Mouse (Mus musculus): Measurements from ENCODE around the gene Pex14.
"Not testable (repeated sequence)": the region's sequence is repeated elsewhere in the genome, so short reads cannot be mapped to it uniquely, and the experiment has no call there.

The Pex14 gene

DNA sequence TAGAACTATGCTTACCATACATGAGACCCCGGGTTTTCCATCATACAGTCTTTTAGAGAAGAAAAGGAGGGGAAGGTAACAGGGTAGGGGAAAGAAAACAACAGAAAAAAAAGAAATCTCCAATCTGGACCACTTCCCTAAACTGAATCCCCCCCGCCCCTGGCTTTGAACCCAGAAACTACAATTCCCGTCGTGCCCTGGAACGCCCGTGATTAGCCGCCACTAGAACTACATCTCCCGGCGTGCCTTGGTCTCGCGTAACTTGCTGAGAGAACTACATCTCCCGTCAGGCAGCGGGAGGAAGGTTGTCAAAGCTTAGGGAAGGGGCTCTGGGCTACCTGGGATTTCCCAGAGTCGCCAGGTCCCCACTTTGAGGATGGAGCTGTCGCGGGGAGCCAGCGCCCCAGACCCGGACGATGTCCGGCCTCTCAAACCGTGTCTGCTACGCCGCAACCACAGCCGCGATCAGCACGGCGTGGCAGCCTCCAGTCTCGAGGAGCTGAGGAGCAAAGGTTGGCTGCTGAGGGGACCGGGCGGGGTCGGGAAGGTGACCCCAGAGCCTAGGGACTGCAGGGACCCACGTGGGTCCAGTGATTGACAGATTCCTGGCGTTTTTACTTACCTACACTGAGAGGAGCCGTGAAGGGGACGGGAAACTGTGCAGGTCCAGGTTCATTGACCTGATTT is 4.3 kb upstream of the Pex14 start, which contains the start of gene Dffa:
TSS of gene Dffa (plus strand) at position 272 of the 687 bp plus-strand sequence.
- DNase-seq (ENCODE audit: low spot score) = peak; percentile 93

DNA sequence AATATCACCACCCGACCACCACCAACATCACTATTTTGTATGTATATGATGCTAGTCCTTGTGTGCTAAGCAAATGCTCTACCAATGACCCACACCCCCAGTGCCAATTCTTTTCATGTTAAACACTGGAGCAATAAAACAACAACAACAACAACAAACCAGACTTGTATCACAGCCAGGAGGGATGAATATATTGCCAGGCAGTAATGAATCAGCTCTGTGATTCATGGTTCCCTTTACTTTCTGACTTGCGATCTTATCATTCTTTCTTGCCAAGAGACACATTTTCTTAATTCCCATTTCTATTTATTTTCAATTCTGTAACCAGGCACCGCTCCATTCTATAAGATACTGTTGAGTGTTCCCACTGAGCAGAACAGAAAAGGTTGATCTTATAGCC is 1.8 kb upstream of the Pex14 start:
- DNase-seq (ENCODE audit: low spot score) = no peak

DNA sequence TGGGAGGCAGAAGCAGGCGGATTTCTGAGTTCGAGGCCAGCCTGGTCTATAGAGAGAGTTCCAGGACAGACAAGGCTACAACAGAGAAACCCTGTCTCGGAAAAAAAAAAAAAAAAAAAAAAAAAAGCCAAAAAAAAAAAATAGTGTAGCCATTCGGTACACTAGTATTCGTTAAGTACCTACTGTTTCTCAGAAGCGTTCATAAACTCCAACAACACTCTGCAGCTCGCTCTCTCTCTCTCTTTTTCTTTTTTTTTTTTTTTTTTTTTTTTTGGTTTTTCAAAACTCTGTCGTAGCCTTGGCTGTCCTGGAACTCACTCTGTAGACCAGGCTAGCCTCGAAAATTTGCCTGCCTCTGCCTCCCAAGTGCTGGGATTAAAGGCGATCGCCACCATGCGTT is 773 bp upstream of the Pex14 start:
- DNase-seq (ENCODE audit: low spot score) = not testable (repeated sequence)

DNA sequence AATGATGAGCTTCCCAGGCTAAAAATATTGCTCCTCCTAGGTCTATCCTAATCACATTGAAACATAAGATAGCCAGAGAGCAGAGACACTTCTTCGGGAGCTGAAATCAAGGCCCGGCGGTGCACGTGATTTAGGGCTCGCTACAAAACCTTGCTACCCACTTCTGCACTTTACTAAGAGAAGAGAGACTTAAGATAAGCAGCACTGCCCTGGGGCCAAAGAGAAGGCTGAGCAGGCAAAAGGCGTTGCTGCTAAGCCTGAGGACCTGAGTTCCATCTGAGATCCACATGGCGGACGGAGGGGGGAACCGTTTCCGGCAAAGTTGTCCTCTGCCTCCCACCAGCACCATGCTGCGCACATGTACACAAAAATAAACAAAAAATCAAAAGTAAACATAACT is 1.1 kb downstream of the Pex14 start:
- DNase-seq (ENCODE audit: low spot score) = no peak

DNA sequence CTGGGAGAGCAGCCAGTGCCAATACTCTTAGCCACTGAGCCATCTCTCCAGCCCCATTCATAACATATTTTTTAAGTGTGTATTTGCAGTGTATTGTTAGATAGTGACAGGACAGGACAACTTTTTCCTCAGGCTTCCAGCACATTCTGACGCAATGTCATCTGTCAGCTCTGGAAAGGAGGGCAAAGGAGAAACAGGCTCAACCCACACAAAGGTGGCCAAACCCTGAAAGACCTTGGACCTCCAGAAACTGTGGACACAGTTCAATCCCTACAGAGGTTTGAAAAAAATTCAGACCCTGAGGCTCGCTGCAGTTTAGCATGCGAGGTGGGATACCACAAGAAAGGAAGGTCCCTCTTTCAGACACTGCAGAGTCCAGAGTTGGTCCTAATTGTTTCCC is 1.7 kb downstream of the Pex14 start:
- DNase-seq (ENCODE audit: low spot score) = no peak

DNA sequence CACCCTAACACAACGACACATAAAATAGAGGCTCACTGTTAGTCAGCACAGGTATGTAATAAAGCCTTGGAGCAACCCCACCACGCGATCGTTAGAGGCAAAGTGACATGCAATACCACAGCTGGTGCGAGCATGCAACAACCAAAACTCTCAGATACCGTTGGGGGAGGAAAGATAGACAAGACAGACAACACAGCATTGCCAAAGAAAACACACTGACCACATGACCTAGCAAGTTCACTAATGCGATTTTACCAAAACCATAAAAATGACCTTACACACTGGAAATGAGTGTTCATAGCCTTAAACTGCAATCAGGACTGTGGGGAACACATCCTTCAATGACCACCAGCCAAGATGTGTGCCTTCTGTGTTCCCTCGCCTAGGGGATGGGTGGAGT is 8.3 kb downstream of the Pex14 start:
- DNase-seq (ENCODE audit: low spot score) = no peak

DNA sequence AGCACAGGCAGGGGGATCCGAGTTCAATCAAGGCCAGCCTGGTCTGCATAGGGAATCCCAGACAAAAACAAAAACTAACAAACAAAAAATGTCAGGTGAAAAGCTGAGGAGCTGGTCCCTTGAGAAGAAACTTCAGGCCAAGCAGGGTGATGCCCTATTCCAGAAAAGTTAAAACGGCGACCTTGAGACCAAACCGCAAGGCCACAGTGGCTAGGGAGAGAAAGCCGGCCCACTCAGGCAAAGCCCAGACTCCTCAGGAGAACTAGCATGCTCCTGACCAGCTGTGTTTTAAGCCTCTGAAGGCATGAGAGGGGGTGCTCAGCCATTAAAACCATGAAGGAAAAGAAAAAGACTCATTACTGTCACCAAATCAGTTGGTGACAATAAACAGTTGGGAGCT is 14.3 kb downstream of the Pex14 start:
- DNase-seq (ENCODE audit: low spot score) = no peak

DNA sequence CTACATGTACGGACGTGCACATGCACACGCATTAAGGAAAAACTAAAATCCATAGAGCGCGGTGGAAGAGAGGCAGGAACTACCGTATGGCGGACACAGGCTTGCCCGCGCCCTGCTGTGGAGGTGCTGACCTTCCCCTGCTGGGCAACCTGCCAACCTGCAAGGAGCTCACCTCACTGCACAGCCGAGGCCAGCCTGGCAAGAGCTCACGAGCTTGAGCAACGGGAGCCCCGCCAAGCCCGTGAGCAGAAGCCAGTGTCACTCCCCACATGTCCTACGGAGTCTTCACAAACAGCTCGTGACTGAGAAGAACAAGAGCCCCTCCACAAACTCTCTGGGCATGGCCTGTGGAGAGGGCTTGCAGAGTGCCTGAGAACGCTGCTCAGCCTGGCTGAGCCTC is 18.1 kb downstream of the Pex14 start:
- DNase-seq (ENCODE audit: low spot score) = no peak

DNA sequence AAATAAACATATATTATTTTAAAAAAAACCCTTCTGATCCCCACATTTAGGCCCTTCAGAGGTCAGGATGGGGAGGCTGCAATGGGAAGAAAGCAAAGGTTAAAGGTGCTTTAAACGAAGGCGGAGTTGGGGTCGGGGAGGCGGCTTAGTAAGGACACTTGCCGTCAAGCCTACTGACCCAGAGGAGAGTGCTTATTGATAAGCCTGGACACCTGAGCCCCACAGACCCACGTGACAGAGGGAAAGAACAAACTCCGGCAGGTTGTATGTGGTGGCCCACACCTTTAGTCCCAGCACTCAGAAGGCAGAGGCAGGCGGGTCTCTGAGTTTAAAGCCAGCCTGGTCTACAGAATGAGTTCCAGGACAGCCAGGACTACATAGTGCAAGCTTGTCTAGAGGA is 19.6 kb downstream of the Pex14 start:
- DNase-seq (ENCODE audit: low spot score) = no peak

DNA sequence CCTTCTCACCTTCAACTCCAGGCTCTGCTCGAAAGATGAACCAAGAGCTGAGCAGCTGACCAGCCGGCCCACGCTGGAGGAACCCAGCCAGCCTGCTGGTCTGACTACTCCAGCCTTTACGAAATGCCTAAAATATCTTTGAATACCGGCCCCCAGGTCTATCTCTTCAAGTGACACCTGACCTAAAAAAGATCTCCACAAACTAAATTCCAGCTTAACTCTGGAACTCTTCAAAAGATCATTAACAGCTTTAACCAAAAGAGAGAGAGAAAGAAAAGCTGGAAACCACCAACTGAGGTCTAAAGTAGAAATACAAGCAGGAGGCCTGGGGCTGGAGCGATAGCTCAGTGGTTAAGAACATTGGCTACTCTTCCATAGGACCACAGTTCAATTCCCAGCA is 20.0 kb downstream of the Pex14 start:
- DNase-seq (ENCODE audit: low spot score) = no peak

DNA sequence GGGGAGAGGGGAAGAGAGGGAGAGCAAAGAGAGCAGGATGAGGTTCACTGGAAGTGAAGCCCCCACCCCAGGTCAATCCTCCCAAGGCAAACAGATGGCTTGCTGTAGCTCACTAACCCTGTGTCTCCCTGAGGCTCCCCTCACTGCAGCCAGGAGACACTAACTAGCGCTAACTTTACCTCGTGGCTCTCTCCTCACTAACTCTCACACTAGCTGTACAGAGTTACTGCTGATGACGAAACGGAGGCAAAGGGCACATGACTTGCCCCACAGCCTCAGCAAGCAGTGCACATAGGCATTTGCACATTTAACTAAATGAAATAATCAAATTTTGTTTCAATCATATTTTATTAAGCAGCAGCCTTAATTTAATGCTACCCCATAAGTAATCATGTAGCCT is 21.4 kb downstream of the Pex14 start:
- no peak for DNase-seq (ENCODE audit: low spot score)

DNA sequence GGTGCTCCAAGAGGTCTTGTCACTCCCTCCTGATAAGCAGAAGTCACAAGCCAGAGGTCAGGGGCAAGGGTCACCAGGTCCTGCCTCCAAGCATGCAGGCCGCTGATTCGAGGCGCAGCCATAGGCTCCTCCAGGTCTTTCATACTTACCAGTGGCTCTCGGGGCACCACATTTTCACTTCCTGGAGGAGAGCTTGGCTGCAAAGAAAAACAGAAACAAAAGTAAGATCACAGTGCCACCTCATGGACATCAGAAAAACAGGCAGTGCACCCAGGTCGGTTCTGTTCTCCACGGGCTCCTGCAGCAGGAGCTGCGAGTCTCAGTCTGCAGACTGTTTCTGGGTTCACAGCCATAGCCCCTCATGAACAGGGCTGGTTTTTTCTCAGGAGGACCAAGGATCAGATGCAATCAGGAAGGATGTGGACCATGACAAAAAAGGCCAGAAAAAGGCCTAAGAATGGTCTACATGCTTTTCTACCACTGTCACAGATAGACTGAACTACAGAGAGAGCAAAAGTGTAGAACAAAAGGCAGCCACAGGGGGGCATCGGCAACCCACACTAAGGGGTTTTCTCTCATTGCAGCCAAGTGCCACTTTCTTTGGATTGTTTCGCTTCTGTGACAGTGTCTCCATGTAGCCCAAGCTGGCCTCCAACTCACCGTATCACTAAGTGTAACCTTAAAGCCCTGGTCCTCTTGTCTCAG is 23.7 kb downstream of the Pex14 start:
- DNase-seq (ENCODE audit: low spot score) = peak; percentile 82

DNA sequence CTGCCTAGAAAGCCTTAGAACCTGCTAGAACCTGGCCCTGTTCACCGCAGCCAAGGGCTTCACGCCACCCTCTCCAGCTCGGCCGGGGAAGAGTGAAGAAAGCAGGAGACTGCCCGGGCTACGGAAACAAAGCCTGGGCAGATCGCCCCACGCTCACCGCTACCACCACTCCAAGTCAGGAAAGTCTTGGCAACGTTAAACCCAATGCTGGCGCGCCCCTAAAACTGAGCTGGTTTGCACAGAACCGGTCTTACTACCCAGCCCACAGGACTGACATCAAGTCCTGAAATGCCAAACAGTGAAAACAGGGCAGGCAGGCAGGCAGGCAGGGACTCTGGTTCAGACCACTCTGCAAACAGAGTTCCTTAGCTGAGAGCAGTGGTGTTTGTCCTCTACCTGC is 24.6 kb downstream of the Pex14 start:
- DNase-seq (ENCODE audit: low spot score) = no peak

DNA sequence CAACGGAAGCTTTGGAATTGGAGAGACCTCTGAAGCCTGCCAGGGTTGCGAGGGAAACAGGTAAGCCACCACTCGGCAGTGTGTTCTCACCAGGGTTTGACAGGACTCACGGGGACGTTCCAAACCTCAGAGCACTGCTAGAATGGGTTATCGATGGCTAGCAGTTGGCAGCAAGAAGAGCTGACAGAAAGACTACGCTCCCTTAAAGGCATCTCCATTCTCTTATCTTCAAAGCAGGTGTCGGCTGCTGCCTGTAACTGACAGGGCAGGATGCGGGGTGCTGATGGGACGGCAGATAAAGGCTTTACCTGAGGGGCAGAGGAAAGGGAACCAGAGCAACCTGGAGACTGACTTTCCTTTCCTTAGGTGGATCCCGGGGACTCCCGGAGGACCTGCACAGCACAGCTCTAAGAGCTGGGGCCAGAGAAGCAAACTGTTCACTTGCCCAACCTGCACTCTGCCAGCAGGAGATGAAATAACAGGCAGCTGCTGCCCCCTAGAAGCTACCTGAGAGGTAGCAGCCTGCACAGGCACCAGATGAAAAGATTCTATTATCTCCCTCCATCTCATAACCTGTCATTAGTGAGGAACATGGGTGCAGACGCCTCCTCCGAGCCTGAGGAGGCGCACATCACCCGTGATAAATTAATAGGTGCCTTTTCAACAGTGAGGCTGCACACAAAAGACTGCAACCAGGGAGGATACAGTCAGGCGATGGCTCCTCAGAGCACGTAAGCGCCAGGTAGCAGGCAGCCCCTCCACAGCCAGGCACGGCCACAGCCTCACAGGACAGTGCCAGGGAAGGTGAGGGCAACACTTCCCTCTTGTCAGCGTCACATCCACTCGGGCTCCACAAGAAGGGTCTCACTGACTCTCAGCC is 32.8 kb downstream of the Pex14 start:
- DNase-seq (ENCODE audit: low spot score) = no peak

DNA sequence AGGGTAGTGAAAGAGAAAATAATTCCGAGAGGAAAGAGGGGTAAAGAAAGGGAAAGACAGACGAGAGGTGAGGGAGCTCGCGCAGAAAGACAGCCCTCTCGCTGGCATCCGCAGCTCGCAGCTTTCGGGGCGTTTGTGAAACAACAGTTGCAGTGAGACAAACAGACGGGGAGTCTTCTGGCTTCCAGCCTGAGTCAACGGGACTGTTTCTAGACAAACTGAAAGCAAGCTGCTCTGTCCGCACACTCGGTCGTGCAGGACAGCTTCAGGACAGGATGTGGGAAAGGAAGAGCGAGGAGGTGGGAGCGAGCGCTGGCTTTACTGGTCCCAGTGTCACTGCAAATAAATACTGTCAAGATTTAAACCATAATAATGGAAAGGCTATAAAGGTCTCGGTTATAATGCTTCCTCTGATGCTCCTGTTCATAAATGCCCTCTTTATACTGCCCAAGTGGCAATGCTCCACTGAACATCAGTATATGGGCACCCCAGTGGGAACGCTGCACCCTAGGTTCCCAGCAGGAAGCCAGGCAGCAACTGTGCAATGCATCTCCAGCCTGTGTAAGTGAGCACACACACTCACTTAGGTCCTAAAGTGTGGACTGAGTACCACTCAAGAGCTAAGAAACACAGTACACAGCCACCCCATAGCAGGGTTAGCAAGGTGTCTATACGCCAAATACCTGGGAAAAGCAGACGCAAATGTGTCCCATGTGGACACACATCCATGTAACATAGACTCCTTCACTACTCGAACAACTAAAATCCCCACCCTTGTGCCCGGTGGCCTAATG is 35.4 kb downstream of the Pex14 start:
- no peak for DNase-seq (ENCODE audit: low spot score)

DNA sequence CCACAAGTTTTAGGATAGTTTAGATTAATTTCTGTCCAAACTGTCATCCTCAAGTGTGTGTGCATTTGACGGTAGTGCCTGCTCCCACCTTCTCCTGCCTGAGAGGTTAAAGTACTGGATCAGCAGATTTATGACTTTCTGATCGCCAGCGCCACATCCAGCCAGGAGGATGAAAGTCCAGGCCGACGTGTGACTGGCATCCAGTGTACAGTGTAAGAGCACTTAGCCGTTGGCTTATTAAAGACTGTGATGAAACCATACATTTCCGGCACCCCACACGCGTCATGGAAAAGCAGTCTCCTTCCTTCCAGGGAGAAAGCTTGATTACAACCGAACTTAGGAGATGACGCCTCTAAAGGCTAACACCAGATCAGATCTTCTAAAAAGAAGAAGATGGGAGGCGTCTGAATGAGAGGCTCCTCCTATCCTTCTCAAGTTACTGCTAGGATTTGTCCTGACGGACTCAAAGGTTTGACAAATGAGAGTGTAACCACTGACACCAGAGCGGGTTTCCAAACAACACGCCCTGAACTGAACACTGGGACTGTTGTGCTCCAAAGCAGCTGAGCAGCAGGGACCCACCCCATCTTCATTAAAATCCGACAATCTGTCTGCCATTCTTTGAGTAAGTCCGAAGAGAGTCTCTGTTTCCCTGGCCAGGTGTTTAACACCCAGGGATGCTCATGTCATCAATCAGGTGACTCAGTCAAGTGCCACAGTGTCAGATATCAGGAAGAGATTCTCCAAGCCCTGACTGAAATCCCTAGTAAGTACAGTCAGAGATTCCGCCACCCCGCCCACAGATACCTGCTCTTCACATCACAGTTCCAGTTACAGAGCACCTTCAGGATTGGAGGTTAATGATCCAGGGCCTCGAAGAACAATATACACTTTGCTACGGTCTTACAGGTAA is 37.0 kb downstream of the Pex14 start:
- no peak for DNase-seq (ENCODE audit: low spot score)

DNA sequence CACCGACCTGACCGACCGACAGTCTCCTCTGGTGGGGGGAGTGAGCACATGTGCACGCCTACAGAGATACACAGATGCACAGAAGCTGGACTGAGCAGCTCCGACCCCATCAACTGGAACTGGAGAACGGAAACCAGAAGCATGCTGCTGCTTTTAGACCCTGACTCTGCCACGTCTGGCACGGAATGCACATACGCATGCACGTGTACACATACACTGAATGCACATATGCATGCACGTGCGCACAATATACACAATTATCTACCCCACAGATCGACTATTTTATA is 38.3 kb downstream of the Pex14 start:
- DNase-seq (ENCODE audit: low spot score) = no peak

DNA sequence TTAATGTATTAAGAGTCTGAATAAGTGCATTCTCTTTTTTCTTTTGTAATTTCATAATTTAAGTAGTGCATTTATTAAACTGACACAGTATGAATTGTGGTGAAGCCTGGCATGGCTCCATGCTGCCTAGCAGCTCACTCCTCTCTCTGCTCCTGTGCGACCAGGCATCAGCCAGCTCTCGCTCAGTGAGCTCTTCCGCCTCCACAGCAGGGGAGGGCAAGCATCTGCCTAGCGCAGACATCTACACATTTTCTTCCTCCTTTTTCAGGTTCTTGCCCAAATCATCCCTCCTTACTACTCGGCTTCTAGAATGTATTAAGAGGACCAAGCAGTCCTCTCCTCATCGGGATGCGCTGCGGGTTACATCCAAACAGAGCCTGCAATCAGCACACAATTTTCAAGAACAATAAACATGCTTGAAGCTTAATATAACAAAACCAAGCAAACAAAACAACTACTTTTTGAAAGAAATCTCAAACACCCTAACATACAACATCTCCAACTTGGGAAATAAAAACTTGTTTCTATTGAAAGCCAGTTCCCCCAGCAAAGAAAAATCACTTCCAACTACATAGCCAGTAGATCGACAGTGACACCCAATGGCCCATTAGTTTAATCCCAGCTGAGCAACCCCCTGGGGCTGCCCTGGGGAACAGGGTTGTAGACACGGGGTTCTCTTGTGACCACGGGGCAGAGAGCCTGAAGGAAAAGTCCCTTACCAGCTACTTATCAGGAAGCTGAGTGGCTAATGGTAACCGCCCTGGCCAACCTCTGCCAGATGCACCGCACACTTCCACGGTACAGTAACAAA is 38.9 kb downstream of the Pex14 start:
- no peak for DNase-seq (ENCODE audit: low spot score)

DNA sequence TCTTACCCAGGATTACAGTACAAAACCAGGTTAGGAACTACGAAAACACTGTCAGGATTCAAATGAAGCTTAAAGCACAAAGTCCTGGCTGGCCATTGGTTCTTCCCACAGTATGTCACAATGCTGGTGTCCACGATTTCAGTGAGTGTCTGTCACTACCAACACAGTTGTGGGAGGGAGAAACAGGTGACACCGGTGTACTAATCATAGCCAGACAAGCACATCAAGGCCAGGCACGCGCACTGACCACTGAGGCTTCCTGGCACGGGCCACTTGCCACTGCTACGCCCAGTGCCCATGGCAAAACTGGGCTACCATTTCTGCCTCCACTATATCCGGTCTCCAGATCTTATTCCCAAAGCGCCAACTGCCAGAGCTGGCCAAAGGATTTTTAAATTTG is 40.0 kb downstream of the Pex14 start:
- DNase-seq (ENCODE audit: low spot score) = no peak

DNA sequence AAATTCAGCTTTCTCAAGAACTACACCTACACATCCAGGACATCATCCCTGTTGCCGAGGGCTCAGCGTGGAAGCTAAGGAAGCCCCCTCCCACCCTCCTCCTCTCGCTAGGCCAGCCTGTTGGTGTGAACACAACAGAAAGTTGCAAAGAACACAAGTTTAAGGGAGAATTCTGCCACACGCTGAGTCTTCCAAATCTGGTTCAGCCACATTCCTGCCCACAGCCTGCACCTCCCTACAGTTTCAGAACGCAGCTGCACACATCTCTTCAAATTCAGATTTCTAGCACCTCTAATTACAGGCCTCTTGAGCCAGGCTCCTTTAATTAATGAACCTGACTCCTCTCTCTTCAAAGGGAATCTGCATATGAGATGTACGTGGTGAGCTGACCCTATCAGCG is 41.4 kb downstream of the Pex14 start:
- no peak for DNase-seq (ENCODE audit: low spot score)

Data from layer of hippocampus, adult 11-12 months (tissue).